Mouse (Mus musculus) forebrain, embryonic 12.5 days (tissue): Measurements from ENCODE around the gene Celf2. TPM values are rescaled to one million over a fixed set of nuclear protein-coding genes. Genes with fewer than 3 reads are reported as not detected.

Source experiments
- ATAC-seq: fragments of 200-750 bp; cut with Nextera tagmentation; 2 replicates; pipeline ENCODE4 v1.8.0; 2017; ENCODE audit warnings: moderate TSS enrichment; ENCODE audit not compliant: low FRiP score
- H3K27ac ChIP-seq: fragments of 300-500 bp; sonication (generic); 2 replicates; pipeline ENCODE4 v1.5.1; 2016; ENCODE audit warnings: mild to moderate bottlenecking
- H3K27me3 ChIP-seq: fragments of 300-500 bp; sonication (generic); 2 replicates; pipeline ENCODE4 v1.6.1; 2016; ENCODE audit warnings: mild to moderate bottlenecking
- H3K36me3 ChIP-seq: fragments of 300-500 bp; sonication (generic); replicated peaks from 2 replicates; pipeline ENCODE4 v1.6.1; 2016; ENCODE audit warnings: mild to moderate bottlenecking
- H3K4me1 ChIP-seq: fragments of 300-500 bp; sonication (generic); 2 replicates; pipeline ENCODE4 v1.6.1; 2016
- H3K4me2 ChIP-seq: fragments of 300-500 bp; sonication (generic); 2 replicates; pipeline ENCODE4 v1.6.1; 2016; ENCODE audit warnings: mild to moderate bottlenecking, moderate library complexity
- H3K4me3 ChIP-seq: fragments of 300-500 bp; sonication (generic); replicated peaks from 2 replicates; pipeline ENCODE4 v1.5.1; 2016; ENCODE audit warnings: mild to moderate bottlenecking
- H3K9ac ChIP-seq: fragments of 300-500 bp; sonication (generic); 2 replicates; pipeline ENCODE4 v1.6.1; 2016; ENCODE audit warnings: mild to moderate bottlenecking
- H3K9me3 ChIP-seq: fragments of 300-500 bp; sonication (generic); 2 replicates; pipeline ENCODE4 v1.6.1; 2016
- WGBS: fragments of 180-500 bp; shearing (Covaris S2); methylation state at CpG from one replicate; pipeline ENCODE4 v1.1.7; 2016; 5-methylcytosine and 5-hydroxymethylcytosine counted together
- polyA plus RNA-seq: library from polyadenylated mRNA; unstranded; fragments of >200 nt; fragmentation: Nextera tagmentation; extraction: Ambion mirVana; gene quantifications from 2 replicates; pipeline ENCODE4 v1.2.1, GENCODE M21; 2016

Celf2 gene
- polyA plus RNA-seq, 1 experiment from 2014 or later = 167 TPM

- no peak overlapping the region for H3K27ac ChIP-seq
- no peak overlapping the region for H3K4me3 ChIP-seq
- WGBS = 74% methylated on average over 6 of the region's 6 CpGs
- H3K36me3 ChIP-seq = no peaks in the 10 kb centered on the region
- H3K4me2 ChIP-seq = no peak overlapping the region
- no peaks in the 10 kb centered on the region for H3K9me3 ChIP-seq
- no peaks in the 10 kb centered on the region for H3K27me3 ChIP-seq
- H3K4me1 ChIP-seq = no peaks in the 10 kb centered on the region; the same call in 1 of the 2 replicates
- H3K9ac ChIP-seq = no peak overlapping the region
- peak; percentile 20; the same call in 1 of the 2 replicates for ATAC-seq
Observed at GRCm38 (mm10) chr2:7222886-7223285, 286.5 kb downstream of the Celf2 start.

- no peak overlapping the region for H3K9ac ChIP-seq
- no peaks in the 10 kb centered on the region for H3K27me3 ChIP-seq
- H3K27ac ChIP-seq = no peak overlapping the region
- H3K9me3 ChIP-seq = no peaks in the 10 kb centered on the region
- H3K4me2 ChIP-seq = no peak overlapping the region
- H3K4me3 ChIP-seq = no peak overlapping the region
- H3K4me1 ChIP-seq = no peaks in the 10 kb centered on the region; the same call in 1 of the 2 replicates
- WGBS = 89% methylated on average over 1 of the region's 1 CpGs
- H3K36me3 ChIP-seq = no peaks in the 10 kb centered on the region
- ATAC-seq = no peak
Observed at GRCm38 (mm10) chr2:7221856-7222255, 287.5 kb downstream of the Celf2 start.

DNA sequence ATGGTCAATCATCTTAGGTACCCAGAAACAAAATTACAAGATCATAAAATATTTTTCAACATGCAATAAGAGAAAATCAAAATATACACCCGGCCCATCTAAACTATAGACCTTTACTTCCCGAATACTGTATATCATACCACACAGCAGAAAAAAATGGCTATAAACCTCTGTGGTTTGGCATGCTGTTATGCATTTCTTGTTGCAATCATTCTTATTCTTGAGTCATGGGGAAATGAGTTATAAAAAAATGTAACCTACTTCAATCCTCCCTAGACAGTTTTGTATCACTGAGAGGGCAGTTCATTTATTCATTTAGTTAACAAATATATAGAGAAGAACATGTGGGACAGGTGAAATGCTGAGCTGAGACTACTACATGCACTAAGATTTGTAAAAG is 291.3 kb downstream of the Celf2 start:
- Histone ChIP-seq H3K9ac (no peak overlapping the region), H3K4me1 (no peaks in the 10 kb centered on the region; the same call in 1 of the 2 replicates), H3K36me3 (no peaks in the 10 kb centered on the region), H3K27ac (no peak overlapping the region), H3K4me3 (no peak overlapping the region), H3K27me3 (no peaks in the 10 kb centered on the region), H3K9me3 (no peaks in the 10 kb centered on the region), H3K4me2 (no peak overlapping the region)
- 98% methylated on average over 2 of the region's 2 CpGs for WGBS
- no peak for ATAC-seq

GRCm38 (mm10) chr2:7207691-7208504 is 301.5 kb downstream of the Celf2 start:
- Histone ChIP-seq H3K27me3 (no peaks in the 10 kb centered on the region), H3K4me2 (peak overlapping the region; percentile 25; the same call in 1 of the 2 replicates), H3K4me1 (peaks cover 8% of the 10 kb centered on the region), H3K9me3 (no peaks in the 10 kb centered on the region), H3K36me3 (no peaks in the 10 kb centered on the region), H3K27ac (0 out of 2 replicates have a peak overlapping the region, but pooled peaks have one; percentile 8), H3K9ac (no peak overlapping the region), H3K4me3 (no peak overlapping the region)
- WGBS = 42% methylated on average over 15 of the region's 15 CpGs
- ATAC-seq = peak; percentile 92

DNA sequence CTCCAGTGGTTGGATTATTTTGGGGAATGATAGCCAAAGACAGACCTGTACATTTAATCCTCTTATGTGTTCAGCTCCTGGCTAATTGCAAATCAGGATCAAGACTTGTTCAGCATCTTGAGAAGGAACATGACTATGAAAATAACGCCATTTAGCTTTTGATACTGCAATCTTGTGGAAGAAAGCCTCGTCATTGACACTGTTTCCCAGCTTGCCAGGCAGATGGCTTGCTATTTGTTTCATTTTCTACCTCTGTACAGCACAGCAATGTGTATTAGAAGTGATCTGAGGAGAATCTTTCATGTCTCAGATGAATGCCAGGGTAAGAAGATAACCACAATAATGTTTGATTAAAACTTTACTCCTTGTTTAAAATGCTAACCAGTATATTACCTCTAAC is 315.9 kb downstream of the Celf2 start:
- no peaks in the 10 kb centered on the region for H3K9me3 ChIP-seq
- H3K36me3 ChIP-seq = no peaks in the 10 kb centered on the region
- no peak overlapping the region for H3K4me3 ChIP-seq
- H3K27ac ChIP-seq = no peak overlapping the region
- WGBS = 67% methylated on average over 2 of the region's 2 CpGs
- H3K9ac ChIP-seq = no peak overlapping the region
- no peak overlapping the region for H3K4me2 ChIP-seq
- ATAC-seq = no peak
- H3K4me1 ChIP-seq = no peaks in the 10 kb centered on the region
- no peaks in the 10 kb centered on the region for H3K27me3 ChIP-seq

DNA sequence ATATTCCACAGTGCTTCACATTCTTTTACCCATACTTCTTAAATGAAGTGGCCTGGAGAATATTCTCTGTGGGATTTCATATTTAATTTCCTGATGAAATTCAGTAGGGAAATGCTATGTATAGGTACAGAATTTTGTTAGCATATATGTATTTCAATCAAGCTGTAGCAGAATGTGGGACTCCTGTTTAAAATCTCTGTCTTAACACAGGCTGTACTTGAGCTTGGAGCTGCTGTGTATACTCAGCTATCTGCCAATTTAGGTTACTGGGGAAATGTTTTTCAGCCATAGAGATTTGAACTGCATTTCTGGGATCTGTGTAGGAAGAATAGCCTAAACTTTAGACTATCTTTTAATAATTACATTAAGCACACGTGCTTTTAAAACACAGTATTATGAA is 330.2 kb downstream of the Celf2 start:
- H3K36me3 ChIP-seq = no peaks in the 10 kb centered on the region
- no peak overlapping the region for H3K27ac ChIP-seq
- H3K9ac ChIP-seq = no peak overlapping the region
- ATAC-seq = no peak
- H3K9me3 ChIP-seq = no peaks in the 10 kb centered on the region
- 65% methylated on average over 1 of the region's 1 CpGs for WGBS
- H3K4me1 ChIP-seq = no peaks in the 10 kb centered on the region
- H3K4me3 ChIP-seq = no peak overlapping the region
- H3K4me2 ChIP-seq = no peak overlapping the region
- no peaks in the 10 kb centered on the region for H3K27me3 ChIP-seq

- WGBS = 73% methylated on average over 11 of the region's 11 CpGs
- H3K9me3 ChIP-seq = no peaks in the 10 kb centered on the region
- no peak for ATAC-seq
- H3K4me1 ChIP-seq = 0 out of 2 replicates have a peak, but pooled peaks cover 4% of the 10 kb centered on the region
- H3K36me3 ChIP-seq = no peaks in the 10 kb centered on the region
- no peak overlapping the region for H3K4me3 ChIP-seq
- no peak overlapping the region for H3K9ac ChIP-seq
- H3K4me2 ChIP-seq = no peak overlapping the region
- H3K27ac ChIP-seq = no peak overlapping the region
- no peaks in the 10 kb centered on the region for H3K27me3 ChIP-seq
Observed at GRCm38 (mm10) chr2:7173271-7174064, 335.9 kb downstream of the Celf2 start.

GRCm38 (mm10) chr2:7171087-7171696 is 338.2 kb downstream of the Celf2 start:
- H3K4me1 ChIP-seq = 0 out of 2 replicates have a peak, but pooled peaks cover 4% of the 10 kb centered on the region
- no peak overlapping the region for H3K4me2 ChIP-seq
- H3K27ac ChIP-seq = no peak overlapping the region
- 75% methylated on average over 8 of the region's 8 CpGs for WGBS
- H3K9me3 ChIP-seq = no peaks in the 10 kb centered on the region
- H3K27me3 ChIP-seq = no peaks in the 10 kb centered on the region
- H3K9ac ChIP-seq = no peak overlapping the region
- no peaks in the 10 kb centered on the region for H3K36me3 ChIP-seq
- no peak overlapping the region for H3K4me3 ChIP-seq
- no peak; the same call in 1 of the 2 replicates for ATAC-seq

- ATAC-seq = no peak
- Histone ChIP-seq H3K4me1 (no peaks in the 10 kb centered on the region), H3K27me3 (no peaks in the 10 kb centered on the region), H3K36me3 (no peaks in the 10 kb centered on the region), H3K9me3 (no peaks in the 10 kb centered on the region), H3K4me2 (no peak overlapping the region), H3K4me3 (no peak overlapping the region), H3K9ac (no peak overlapping the region), H3K27ac (no peak overlapping the region)
- WGBS = 49% methylated on average over 3 of the region's 3 CpGs
Observed at GRCm38 (mm10) chr2:7165786-7166185, 343.6 kb downstream of the Celf2 start.

- no peak overlapping the region for H3K9ac ChIP-seq
- H3K9me3 ChIP-seq = no peaks in the 10 kb centered on the region
- no peaks in the 10 kb centered on the region for H3K36me3 ChIP-seq
- 77% methylated on average over 6 of the region's 6 CpGs for WGBS
- no peak overlapping the region for H3K27ac ChIP-seq
- H3K4me3 ChIP-seq = no peak overlapping the region
- H3K4me2 ChIP-seq = no peak overlapping the region
- ATAC-seq = no peak
- no peaks in the 10 kb centered on the region for H3K27me3 ChIP-seq
- no peaks in the 10 kb centered on the region for H3K4me1 ChIP-seq
Observed at GRCm38 (mm10) chr2:7160108-7160507, 349.3 kb downstream of the Celf2 start.

GRCm38 (mm10) chr2:7147303-7147702 is 362.1 kb downstream of the Celf2 start:
- no peaks in the 10 kb centered on the region for H3K4me1 ChIP-seq
- H3K27ac ChIP-seq = no peak overlapping the region
- no peaks in the 10 kb centered on the region for H3K9me3 ChIP-seq
- H3K4me3 ChIP-seq = no peak overlapping the region
- ATAC-seq = no peak
- no peaks in the 10 kb centered on the region for H3K36me3 ChIP-seq
- H3K9ac ChIP-seq = no peak overlapping the region
- WGBS = 76% methylated on average over 3 of the region's 3 CpGs
- H3K27me3 ChIP-seq = no peaks in the 10 kb centered on the region
- no peak overlapping the region for H3K4me2 ChIP-seq

DNA sequence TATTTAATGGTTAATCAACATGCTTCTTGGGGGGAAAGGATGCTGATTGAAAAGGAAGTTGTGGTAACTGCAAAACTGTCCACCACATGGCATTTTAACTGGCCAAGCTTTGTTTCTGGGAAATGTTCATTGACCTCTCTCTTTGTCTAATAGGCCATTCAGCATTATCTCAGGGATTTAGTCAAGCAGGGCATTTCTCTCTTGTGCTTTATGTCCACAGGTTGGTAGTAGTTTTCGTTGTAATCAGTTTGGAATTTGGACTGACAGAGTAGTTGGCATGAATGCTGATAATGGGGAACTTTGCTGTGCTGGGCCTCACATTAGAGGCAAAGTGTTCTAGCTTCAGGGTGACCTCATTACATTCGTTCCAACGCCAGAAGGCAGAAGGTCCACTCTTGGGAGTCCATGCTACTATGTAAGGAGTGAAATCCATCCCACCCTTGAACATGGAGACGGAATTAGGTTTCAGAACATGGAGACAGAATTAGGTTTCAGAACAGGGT is 363.8 kb downstream of the Celf2 start:
- H3K4me3 ChIP-seq = no peak overlapping the region
- H3K9me3 ChIP-seq = no peaks in the 10 kb centered on the region
- H3K36me3 ChIP-seq = no peaks in the 10 kb centered on the region
- no peaks in the 10 kb centered on the region for H3K27me3 ChIP-seq
- 80% methylated on average over 4 of the region's 4 CpGs for WGBS
- no peak overlapping the region for H3K27ac ChIP-seq
- no peak for ATAC-seq
- no peaks in the 10 kb centered on the region for H3K4me1 ChIP-seq
- no peak overlapping the region for H3K9ac ChIP-seq
- H3K4me2 ChIP-seq = no peak overlapping the region
